Mouse (Mus musculus) liver, adult 2 months (tissue): ENCODE data around the gene Sox5. TPM values are rescaled to one million over a fixed set of nuclear protein-coding genes. Genes with fewer than 3 reads are reported as not detected.
A peak's percentile ranks its signal among the peaks of the same experiment; 100 is the strongest.

ENCODE experiments used
- DNase-seq: peaks from one replicate; pipeline ENCODE4 v3.0.0-alpha.2; 2011; ENCODE audit warnings: low read depth, low spot score; ENCODE audit errors: extremely low read depth
- H3K27ac ChIP-seq: fragments of 200-500 bp; replicated peaks from 2 replicates; pipeline ENCODE4 v1.5.1; 2012; ENCODE audit warnings: low read depth, mild to moderate bottlenecking, control low read depth, inconsistent platforms, low read length; ENCODE audit not compliant: insufficient read depth
- H3K27me3 ChIP-seq: fragments of 200-500 bp; 2 replicates; pipeline ENCODE4 v1.6.1; 2012; ENCODE audit warnings: mild to moderate bottlenecking, moderate library complexity, low read length, inconsistent platforms; ENCODE audit not compliant: control insufficient read depth, insufficient read depth
- H3K36me3 ChIP-seq: fragments of 200-500 bp; 2 replicates; pipeline ENCODE4 v1.6.1; 2012; ENCODE audit warnings: low read length, inconsistent platforms; ENCODE audit not compliant: control insufficient read depth, insufficient read depth
- H3K4me1 ChIP-seq: fragments of 200-500 bp; 2 replicates; pipeline ENCODE4 v1.6.1; 2011; ENCODE audit warnings: low read length; ENCODE audit not compliant: control insufficient read depth, insufficient read depth
- H3K4me3 ChIP-seq: fragments of 200-500 bp; 2 replicates; pipeline ENCODE4 v1.5.1; 2011; ENCODE audit warnings: low read depth, mild to moderate bottlenecking, control low read depth, low read length, moderate library complexity; ENCODE audit not compliant: insufficient read depth
- H3K79me2 ChIP-seq: fragments of 200-500 bp; 2 replicates; pipeline ENCODE4 v1.6.1; 2012; ENCODE audit warnings: inconsistent platforms, mild to moderate bottlenecking, low read length, moderate library complexity; ENCODE audit not compliant: control insufficient read depth, insufficient read depth
- H3K9ac ChIP-seq: fragments of 200-500 bp; 2 replicates; pipeline ENCODE4 v1.6.1; 2012; ENCODE audit warnings: low read depth, mild to moderate bottlenecking, control low read depth, inconsistent platforms, low read length
- CTCF ChIP-seq: fragments of 200-500 bp; IDR thresholded peaks from 2 replicates; pipeline ENCODE4 v1.5.1; 2011; ENCODE audit warnings: low read depth, low read length, control low read depth
- POLR2A ChIP-seq: fragments of 200-500 bp; IDR thresholded peaks from 2 replicates; pipeline ENCODE4 v1.6.1; 2011; ENCODE audit warnings: low read length, control low read depth; ENCODE audit not compliant: insufficient read depth; ENCODE audit errors: extremely low read depth
- WGBS: fragments of 180-500 bp; shearing (Covaris S2); methylation state at CpG from one replicate; pipeline ENCODE4 v1.1.7; 2018; 5-methylcytosine and 5-hydroxymethylcytosine counted together
- polyA plus RNA-seq: library from polyadenylated mRNA; depleted of rRNA; stranded (reverse); fragments of >200 nt; gene quantifications from 2 replicates; pipeline ENCODE4 v1.2.3, GENCODE M21; 2012
- total RNA-seq: library from RNA; depleted of rRNA; stranded (reverse); fragments of >200 nt; gene quantifications from 2 replicates; pipeline ENCODE4 v1.2.3, GENCODE M21; 2014

Gene Sox5
- total and polyA plus RNA-seq, 2 experiments: 7.5 to 31.6 TPM

- no peak for TF ChIP-seq POLR2A
These were observed 720.0 kb downstream of the Sox5 start for GRCm38 (mm10) chr6:144061814-144062213.

GRCm38 (mm10) chr6:144057098-144057632 lies 724.6 kb downstream of the Sox5 start:
- Histone ChIP-seq H3K4me3 (no peak overlapping the region), H3K9ac (no peak overlapping the region), H3K36me3 (no peaks in the 10 kb centered on the region), H3K27ac (0 out of 2 replicates have a peak overlapping the region, but pooled peaks have one; percentile 23), H3K79me2 (0 out of 2 replicates have a peak, but pooled peaks cover 3% of the 10 kb centered on the region), H3K27me3 (no peaks in the 10 kb centered on the region), H3K4me1 (peaks cover 19% of the 10 kb centered on the region)
- no peak for DNase-seq
- TF ChIP-seq POLR2A: no peak
- TF ChIP-seq CTCF: no peak
- 21% methylated on average over 14 of the region's 14 CpGs for WGBS

More at GRCm38 (mm10) chr6:144061814-144062213, 720.0 kb downstream of the Sox5 start:
- no peaks in the 10 kb centered on the region for H3K36me3 ChIP-seq
- H3K4me3 ChIP-seq: no peak overlapping the region
- no peak for DNase-seq
- H3K27ac ChIP-seq: no peak overlapping the region
- no peak overlapping the region for H3K9ac ChIP-seq
- H3K4me1 ChIP-seq: peaks cover 10% of the 10 kb centered on the region
- peaks cover 10% of the 10 kb centered on the region; the same call in 1 of the 2 replicates for H3K79me2 ChIP-seq
- H3K27me3 ChIP-seq: no peaks in the 10 kb centered on the region
- WGBS: 91% methylated on average over 8 of the region's 8 CpGs

- DNase-seq: peak; percentile 99
- 16% methylated on average over 10 of the region's 10 CpGs for WGBS
- H3K4me1 ChIP-seq: peaks cover 19% of the 10 kb centered on the region
- no peaks in the 10 kb centered on the region for H3K27me3 ChIP-seq
- H3K4me3 ChIP-seq: no peak overlapping the region
- no peaks in the 10 kb centered on the region for H3K36me3 ChIP-seq
- TF ChIP-seq POLR2A (no peak), CTCF (no peak)
- H3K27ac ChIP-seq: peak overlapping the region; percentile 70
- no peak overlapping the region for H3K9ac ChIP-seq
- H3K79me2 ChIP-seq: 0 out of 2 replicates have a peak, but pooled peaks cover 4% of the 10 kb centered on the region
These were observed 725.3 kb downstream of the Sox5 start for GRCm38 (mm10) chr6:144056252-144057097.

GRCm38 (mm10) chr6:144052487-144052886 lies 729.3 kb downstream of the Sox5 start:
- peak; percentile 90 for DNase-seq
- H3K36me3 ChIP-seq: no peaks in the 10 kb centered on the region
- H3K79me2 ChIP-seq: peaks cover 15% of the 10 kb centered on the region; the same call in 1 of the 2 replicates
- H3K4me3 ChIP-seq: no peak overlapping the region
- no peaks in the 10 kb centered on the region for H3K27me3 ChIP-seq
- H3K4me1 ChIP-seq: peaks cover 17% of the 10 kb centered on the region
- no peak overlapping the region for H3K27ac ChIP-seq
- TF ChIP-seq POLR2A (no peak), CTCF (no peak)
- no peak overlapping the region for H3K9ac ChIP-seq
- WGBS: 15% methylated on average over 5 of the region's 5 CpGs

GRCm38 (mm10) chr6:144051316-144051715 lies 730.5 kb downstream of the Sox5 start:
- H3K4me3 ChIP-seq: no peak overlapping the region
- H3K4me1 ChIP-seq: peaks cover 10% of the 10 kb centered on the region; the same call in 1 of the 2 replicates
- no peaks in the 10 kb centered on the region for H3K27me3 ChIP-seq
- H3K27ac ChIP-seq: no peak overlapping the region
- TF ChIP-seq POLR2A: no peak
- no peak for TF ChIP-seq CTCF
- 93% methylated on average over 5 of the region's 5 CpGs for WGBS
- no peak overlapping the region for H3K9ac ChIP-seq
- H3K36me3 ChIP-seq: no peaks in the 10 kb centered on the region
- no peak for DNase-seq
- peaks cover 15% of the 10 kb centered on the region; the same call in 1 of the 2 replicates for H3K79me2 ChIP-seq
